Mouse (Mus musculus) gastrocnemius, postnatal 36 days (tissue): ENCODE measurements around the gene Zfp628. TPM values are rescaled to one million over a fixed set of nuclear protein-coding genes. Genes with fewer than 3 reads are reported as not detected.

Source experiments
- DNase-seq, 2 experiments: peaks; one replicate each; pipeline ENCODE4 v3.0.0; 2022
- intact Hi-C: fragments of 180-260 bp; cut with DNase I; formaldehyde crosslinking; loops from one replicate; pipeline ENCODE4 v1.15.1; 2025
- total RNA-seq, 2 experiments: library from RNA; stranded (reverse); gene quantifications; 2 replicates each; pipeline ENCODE4 v1.2.3; 2021

Zfp628 gene
- total RNA-seq, 2 experiments from 2014 or later, result 8.9 TPM

DNA sequence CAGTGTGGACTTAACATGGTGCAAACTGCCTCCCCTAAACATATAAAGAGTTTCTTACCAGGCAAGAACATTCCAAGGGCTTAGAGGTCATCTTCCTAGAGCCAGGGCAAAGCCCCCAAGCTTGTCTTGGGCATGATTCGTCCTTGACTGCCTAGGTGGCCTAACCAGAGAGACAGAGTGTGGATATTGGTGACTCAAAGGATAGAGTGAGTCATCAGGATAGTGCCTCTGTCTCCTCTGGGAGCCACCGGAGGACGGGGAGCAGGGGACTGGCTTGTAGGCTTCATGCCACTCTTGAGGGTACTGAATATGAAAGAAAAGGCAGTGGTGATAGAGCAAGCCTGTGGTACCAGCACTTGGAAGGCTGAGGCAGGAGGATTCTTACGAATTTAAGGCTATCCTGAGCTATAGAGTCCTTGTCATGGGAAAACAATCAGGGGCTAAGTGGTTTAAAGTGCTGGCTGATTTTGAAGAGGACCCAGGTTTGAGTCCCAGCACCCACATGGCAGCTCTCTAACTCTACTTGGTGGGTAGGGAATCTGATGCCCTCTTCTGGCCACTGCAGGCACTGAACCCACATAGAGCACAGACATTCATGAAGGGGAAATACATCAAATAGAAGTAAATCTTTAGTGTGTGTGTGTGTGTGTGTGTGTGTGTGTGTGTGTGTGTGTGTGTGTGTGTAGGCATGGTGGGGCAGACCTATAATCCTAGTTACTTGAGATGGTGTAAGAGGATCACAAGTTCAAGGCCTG is 19.3 kb downstream of the Zfp628 start:
- intact Hi-C loops, result no loop called here
- no peak for DNase-seq

DNA sequence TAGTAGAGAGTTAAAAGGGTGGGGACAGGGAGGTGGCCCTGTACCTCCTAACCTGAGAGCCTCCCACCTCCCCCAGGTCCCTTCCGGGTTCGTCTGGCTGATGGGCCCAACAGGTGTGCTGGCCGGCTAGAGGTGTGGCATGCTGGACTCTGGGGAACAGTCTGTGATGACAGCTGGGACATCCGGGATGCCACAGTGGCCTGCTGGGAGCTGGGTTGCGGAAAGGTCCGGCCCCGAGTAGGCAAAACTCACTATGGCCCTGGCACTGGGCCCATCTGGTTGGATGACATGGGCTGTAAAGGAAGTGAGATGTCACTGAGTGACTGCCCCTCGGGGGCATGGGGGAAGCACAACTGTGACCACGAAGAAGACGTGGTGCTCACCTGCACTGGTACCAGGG is 21.8 kb downstream of the Zfp628 start:
- no peak for DNase-seq
- intact Hi-C loops, result loop anchor here (5.0 kb wide), 1 partner anchor 375 kb away; no protein-coding TSS in a partner anchor

DNA sequence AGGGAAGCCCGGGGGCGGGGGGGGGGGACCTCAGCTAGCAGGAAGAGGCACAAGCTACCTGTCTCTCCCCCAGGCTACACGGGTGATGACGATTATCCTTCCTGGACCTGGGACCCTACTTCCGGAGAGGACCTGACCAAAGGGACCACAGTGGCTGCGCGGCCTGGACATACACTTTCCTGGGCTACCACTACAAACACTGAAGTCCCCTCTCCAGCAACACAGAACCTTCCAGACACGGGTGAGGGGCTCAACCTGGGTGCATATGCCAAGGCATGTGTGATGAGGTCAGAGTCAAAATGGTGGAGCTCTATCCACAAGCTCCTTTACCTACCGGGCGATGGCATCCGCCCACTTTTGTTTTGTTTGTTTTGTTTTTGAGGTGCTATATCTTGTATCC is 22.4 kb downstream of the Zfp628 start:
- intact Hi-C loops, result loop anchor here (5.0 kb wide), 1 partner anchor 375 kb away; no protein-coding TSS in a partner anchor
- DNase-seq, result no peak

- DNase-seq, result peak; percentile 69 to 77
- intact Hi-C loops, result loop anchor here (5.0 kb wide), 1 partner anchor 376 kb away; no protein-coding TSS in a partner anchor
These were observed 23.4 kb downstream of the Zfp628 start for GRCm38 (mm10) chr7:4938456-4938855.

DNA sequence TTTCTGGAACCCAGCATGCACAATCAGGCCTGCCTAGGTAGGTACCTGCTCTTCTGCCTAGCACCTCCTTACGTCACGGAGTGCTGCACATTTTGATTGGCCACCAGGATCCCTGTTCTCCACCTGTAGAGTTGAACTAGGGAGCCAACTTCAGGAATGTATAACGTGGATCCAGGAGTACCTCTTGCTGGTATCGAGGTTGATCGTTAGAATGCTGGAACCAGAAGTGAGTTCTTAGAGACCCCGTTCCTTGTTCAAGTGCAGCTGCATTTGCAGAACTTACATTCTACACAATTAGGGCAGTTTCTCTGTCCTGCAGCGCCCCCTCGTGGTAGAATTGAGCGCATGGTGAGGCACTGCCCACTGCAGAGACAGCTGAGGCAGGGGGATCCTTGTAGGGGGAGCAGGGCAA is 25.1 kb downstream of the Zfp628 start:
- intact Hi-C loops, result no loop called here
- peak; percentile 78 to 80 for DNase-seq

DNA sequence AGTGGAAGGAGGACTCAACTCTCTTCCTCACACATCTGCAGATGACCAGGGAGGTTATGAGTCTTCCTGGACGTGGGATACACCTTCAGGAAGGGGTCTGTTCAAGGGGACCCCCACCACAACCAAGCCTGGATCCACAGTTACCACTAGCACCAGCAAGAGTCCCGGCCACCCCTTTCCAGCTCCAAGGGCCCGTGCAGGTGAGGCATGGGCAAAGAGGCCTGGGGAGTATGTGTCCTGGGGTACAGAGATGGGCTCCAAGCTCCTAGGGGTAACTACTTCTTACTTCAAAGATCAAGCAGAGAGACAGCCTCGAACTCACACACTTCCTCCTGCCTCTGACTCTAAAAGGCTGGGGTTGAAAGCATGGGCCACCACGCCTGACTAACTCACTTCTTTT is 27.7 kb downstream of the Zfp628 start:
- intact Hi-C loops, result loop anchor here (1.0 to 2.0 kb wide), 2 partner anchors 22 to 104 kb away; partner anchors contain the start of gene Sbk2
- no peak for DNase-seq

GRCm38 (mm10) chr7:4943223-4943815 is 28.3 kb downstream of the Zfp628 start:
- DNase-seq, result peak; percentile 88 to 94
- intact Hi-C loops, result loop anchor here (1.0 to 2.0 kb wide), 2 partner anchors 21 to 103 kb away; partner anchors contain the start of gene Sbk2

DNA sequence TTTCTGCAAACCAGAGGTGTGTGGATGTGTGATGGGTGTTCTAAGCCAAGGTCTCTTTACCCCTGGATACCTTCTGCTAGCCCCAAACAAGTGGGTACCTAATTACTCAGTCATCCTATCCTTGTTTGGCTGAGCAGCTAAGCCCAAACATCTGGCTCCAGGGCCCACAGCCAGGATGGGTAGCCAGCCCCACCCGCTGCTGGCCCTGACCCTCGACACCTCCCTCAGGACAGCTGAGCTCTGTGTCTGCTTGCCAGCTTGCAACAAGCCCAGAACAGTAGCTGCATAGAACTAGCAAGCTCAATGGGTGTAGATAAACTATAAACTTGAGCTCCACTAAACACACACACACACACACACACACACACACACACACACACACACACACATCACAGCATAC is 32.8 kb downstream of the Zfp628 start:
- DNase-seq, result peak; percentile 74 to 79
- intact Hi-C loops, result no loop called here

DNA sequence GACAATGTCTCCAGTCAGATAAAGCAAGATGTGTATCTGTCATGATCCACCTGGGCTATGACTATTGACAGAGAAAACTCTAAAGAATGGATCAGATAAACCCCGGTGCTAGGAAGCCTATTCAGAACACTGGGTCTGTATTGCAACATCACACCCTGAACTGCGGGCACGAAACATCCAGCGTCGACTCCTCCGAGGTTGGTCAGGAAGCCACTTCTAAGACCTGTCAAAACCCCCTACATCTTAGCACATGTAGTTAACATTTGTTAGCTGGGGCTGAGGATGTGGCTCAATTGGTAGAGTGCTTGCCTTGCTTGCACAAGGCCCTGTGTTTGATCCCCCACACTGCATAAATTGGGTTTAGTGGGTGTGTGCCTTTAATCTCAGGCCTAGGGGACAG is 33.4 kb downstream of the Zfp628 start:
- no peak for DNase-seq
- intact Hi-C loops, result no loop called here

GRCm38 (mm10) chr7:4950561-4951342 is 35.7 kb downstream of the Zfp628 start:
- intact Hi-C loops, result no loop called here
- no peak for DNase-seq

DNA sequence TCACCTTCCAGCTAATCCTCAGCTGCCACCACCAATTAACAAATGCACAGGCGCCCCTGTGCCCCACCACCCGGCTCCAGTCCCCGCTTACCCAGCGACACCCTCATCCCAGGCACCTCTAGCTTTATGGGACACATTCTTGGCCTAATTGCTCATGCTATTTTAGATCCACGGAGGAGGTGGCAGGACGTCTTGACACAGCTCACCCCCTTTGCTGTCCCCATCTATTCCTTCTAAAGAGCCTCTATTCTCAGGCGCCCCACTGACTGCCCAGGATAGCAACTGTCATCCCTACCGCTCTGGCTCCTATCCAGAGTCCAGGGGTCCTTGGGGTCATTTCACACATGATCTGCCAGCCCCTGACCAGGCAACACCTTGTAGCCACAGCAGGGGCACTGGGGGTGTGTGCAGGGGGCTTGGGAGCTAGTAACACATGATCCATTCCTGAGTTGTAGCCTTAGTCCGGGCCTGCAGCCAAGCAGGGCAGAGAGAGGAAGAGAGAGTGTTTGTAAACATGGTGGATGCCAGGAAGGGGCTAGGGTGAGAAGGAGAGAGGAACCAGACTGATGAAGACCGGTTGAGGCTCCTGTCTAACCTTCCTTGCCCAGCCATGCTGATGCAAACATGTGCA is 38.9 kb downstream of the Zfp628 start:
- peak in 1 of 2 experiments; percentile 27 for DNase-seq

DNA sequence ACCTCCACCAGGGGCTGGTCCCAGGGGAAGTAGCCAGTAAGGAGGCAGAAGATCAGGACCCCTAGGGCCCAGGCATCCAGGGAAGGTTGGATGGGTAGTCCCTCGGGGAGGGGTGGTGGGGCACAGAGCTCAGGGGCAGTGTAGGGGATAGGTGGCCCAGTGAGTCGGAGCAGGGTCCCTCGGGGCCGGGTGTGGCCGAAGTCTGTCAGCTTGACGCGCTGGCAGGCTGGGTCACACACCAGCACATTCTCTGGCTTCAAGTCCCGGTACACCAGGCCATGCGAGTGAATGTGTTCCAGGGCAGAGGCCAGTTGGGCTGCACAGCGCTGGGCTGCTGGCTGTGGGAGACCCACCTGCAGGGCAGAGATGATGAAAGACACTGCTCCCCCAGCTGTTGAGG is 42.3 kb downstream of the Zfp628 start:
- intact Hi-C loops, result no loop called here
- no peak for DNase-seq

More for the DNA sequence above, 38.9 kb downstream of the Zfp628 start:
- intact Hi-C loops, result no loop called here

DNA sequence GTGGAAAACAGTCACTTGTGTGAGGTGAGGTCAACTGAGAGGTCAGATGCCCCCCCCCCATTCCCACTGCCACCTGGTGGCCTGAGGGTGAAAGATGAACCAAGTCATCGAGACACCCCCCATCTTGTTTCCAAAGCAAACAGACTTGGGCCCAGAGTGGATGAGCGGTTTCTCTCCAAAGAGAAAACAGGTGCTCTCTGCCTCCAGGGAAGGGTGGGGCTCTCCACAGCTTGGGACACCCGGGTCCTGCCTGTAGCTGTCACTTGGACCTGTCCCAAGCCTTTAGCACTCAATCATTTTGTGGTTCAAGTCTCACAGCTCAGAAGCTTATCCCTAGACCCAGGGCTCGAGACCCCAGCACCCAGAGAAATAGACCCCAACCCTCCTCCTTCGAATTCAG is 48.5 kb downstream of the Zfp628 start:
- DNase-seq, result no peak

DNA sequence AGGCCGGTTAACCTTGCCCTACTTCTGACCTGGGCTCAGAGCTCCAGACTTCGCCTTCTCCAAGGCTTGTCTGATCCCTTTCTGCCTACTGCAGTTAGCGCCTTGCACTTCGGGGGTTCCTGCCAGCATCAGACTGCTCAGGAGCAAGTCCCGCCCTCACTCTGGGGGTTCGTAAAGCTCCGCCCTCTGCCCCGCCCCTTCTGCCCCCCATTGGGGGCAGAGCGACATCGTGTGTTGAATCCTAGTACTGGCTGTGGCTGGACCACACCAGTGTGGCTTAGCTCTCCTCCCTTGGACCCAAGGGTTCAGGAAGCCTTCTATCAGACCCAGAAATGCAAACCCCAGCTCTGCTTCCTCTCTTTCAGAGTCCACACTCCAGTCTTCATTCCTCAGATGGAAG is 49.3 kb downstream of the Zfp628 start, which contains the start of gene Sbk2:
Sbk2 (minus strand) TSS at position 135 of the 400 bp plus-strand sequence.
- peak; percentile 80 to 86 for DNase-seq
- intact Hi-C loops, result loop anchor here (1.0 kb wide), 1 partner anchor 21 kb away; no protein-coding TSS in a partner anchor

More for the DNA sequence above, 48.5 kb downstream of the Zfp628 start:
- intact Hi-C loops, result no loop called here

GRCm38 (mm10) chr7:4964988-4965387 is 50.0 kb downstream of the Zfp628 start:
- DNase-seq, result no peak
- intact Hi-C loops, result loop anchor here (1.0 kb wide), 1 partner anchor 22 kb away; no protein-coding TSS in a partner anchor

DNA sequence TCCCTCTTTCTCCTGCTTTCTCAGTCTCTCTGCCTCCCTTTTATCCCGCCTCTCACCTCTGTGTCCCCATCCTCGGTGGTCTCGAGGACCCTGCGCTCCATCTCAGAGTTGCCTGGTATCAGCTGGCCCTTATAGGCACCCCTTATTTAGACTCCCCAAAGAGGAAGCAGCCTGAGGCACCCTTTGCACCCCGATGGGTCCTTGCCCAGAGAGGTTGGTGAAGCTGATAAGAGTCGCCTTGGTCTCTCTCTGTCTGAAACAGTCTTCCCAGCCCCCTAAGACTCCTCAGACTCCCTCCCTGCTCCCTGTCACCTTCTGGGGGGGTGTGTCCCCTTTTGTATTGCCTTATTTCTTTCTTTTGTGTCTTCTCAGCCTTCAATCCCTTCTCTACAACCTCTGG is 56.1 kb downstream of the Zfp628 start, which contains the start of gene Sbk3:
Sbk3 (minus strand) TSS at position 101 of the 400 bp plus-strand sequence.
- DNase-seq, result no peak
- intact Hi-C loops, result no loop called here
